Mouse (Mus musculus): ENCODE results near the gene Slc8a1.

The Slc8a1 gene

DNA sequence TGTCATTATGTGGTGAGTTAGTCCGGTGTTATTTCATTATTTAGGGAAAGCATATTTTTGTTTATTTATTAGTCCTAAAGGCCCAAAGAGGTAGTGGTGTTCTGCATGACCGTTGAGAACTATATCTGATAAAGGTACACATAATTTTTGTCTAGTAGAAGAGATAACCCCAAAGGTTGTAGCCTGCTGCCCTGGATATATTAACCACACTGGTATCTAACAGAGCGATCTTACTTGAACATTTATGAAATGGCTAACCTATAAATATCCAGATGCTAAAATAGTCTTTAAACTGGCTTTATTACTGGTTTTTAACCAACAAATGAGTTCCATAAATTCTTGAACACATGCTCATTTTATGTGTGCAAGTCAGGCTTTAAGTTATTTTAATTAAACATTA, 161.3 kb downstream of the Slc8a1 start:
- no peak for DNase-seq (ENCODE audit: low read depth, low spot score)

DNA sequence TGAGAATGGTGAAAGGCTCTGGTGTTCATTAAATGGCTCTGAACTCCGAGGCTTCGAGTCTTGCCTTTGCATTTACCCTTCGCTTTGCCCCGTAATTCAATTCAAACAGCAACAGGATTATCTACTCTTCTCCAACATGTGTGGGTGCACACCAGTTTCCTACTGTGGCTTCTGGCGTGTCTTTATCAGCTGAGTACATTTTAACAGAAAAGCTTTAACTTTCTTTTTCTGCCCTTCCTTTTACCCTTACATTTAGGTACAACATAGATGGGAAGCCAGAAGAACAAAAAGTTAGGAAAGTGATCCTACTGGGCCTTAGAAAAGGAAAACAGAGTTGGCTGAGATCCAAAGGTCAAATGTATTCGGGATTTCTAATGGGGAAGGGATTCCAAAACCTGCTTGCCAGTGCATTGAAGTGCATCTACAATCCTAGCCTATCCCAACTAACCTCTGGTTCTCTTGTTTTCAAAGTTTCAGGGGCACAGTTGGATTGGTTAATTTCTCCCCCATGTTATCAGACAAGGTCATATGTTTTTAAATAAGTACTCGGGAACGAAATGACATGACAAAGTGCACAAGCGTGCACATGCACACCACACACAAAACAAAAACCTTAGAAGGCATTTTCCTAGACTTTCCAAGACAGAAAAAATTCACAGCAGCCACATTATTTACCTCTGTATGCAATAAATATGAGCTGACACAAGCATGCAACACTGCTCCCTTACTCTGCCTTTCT, 172.4 kb downstream of the Slc8a1 start:
- DNase-seq (ENCODE audit: low read depth, low spot score), result no peak

DNA sequence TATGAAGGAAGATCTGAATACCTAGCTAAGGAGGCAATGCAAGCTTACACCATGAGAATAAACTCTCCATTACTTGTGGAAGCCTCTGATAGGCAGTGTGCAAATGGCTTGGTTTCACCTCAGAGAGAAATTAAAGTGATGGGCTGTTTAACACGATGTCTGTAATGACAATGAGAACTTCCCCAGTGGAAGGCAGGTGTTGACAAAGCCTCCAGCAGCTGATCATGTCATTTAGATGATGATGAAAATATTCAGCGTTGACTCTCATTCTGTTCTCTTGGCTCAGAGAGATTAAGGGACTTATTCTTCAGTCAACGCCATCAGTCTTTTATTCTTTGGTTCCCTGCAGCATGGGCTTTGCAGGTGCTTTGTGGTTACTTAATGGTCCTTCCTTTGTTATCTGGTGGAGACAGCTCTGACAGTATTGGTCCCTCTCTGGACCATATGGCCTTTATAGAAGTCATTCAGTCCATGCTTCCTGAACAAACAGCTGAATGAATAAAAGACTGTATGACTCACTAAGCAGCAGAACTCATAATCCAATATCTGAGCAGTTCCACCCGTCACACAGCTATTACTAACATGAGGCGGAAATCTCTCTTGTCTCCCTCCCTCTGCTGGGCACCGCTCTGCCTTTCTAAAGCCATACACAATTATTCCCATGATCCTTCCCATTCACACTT, 184.0 kb downstream of the Slc8a1 start:
- DNase-seq (ENCODE audit: low read depth, low spot score), result no peak

DNA sequence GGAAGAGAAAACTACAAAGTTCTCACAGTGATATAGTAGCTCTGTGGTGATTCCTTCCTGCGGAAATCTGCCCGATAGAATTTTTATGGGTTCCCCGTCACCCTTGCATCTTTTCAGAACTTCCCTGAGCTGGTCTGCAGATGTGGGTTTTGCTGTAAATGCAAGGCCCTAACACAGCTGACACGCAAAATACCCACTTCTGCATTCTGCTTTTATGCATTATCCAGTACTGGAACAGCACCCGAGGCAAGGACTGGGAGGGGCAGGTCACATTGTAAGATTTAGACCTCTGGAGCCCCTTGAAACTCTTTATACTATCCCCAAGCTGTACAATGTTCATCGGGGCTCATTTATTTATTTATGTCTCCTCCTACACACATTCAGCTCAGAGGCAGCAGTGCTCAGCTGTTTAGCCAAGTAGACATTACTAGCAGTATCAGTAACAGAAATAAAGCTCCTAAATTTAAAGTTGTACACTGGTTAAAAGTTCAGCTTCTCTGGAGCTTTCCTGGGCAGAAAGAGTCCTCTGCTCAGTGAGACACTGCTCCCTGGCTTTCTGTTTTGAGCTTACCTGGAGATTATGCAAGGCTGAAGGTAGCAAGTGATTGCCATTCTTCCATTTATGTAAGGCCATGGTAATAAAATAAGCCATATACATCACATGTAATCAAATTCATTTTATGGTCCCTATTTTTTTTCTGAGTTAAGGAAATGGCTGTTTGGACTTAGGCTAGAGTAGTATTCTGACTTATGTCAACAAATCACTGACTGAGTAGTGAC, 186.1 kb downstream of the Slc8a1 start:
- DNase-seq (ENCODE audit: low read depth, low spot score), result no peak

DNA sequence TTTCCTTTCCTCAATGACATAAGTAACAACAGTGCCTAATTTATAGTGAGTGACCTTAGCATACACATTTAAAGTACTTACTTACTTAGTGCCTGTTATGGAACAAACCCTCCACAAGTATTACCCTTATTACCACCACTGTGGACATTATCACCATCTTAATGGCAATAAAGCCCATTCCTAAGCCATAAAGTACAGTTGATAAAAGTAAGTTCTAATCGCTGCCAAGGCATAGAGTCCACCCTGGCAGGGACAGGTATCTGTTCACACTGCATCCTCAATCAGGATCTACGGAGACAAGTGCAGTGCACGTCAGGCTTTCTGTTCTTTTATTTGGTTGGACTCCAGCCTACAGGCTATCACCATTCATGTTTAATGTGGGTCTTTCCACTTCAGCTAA, 187.3 kb downstream of the Slc8a1 start:
- DNase-seq (ENCODE audit: low read depth, low spot score), result no peak

DNA sequence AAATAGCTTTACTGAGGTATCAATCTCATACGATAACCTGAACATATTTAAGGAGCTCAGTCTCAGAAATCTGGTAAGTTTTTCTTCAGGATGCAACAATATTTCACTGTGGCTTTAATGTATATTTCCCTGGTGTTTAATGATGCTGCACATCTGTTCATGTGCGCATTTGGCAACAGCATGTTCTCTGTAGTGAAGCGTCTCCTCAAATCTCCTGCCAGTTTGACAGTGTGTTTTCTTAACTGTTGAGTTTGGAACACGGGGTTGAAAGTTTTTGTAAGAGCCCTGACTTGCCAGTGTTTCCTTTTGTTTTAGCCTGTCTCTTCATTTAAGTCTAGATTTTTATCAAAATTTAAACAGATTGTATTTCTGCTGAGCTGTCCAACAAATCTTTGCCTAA, 190.2 kb downstream of the Slc8a1 start:
- no peak for DNase-seq (ENCODE audit: low read depth, low spot score)

DNA sequence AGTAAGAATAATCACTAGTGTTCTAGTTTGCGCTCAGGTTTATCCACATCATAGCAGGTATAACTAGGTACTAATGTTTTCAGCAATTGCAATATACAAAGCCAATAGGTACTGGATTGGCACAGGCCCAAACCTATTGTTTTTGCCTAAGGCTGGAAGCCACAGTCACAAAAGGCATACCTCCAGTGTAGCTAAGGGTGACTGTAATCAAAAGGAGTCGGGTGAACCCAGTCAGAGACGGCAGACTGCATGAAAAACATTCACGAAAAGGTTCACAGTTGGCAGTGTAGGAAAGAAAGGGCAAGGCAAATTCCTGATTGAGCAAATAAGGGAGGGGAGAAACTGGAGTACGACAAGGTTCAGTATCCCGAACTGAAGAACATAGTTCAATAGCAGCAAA, 191.7 kb downstream of the Slc8a1 start:
- DNase-seq (ENCODE audit: low read depth, low spot score), result no peak

DNA sequence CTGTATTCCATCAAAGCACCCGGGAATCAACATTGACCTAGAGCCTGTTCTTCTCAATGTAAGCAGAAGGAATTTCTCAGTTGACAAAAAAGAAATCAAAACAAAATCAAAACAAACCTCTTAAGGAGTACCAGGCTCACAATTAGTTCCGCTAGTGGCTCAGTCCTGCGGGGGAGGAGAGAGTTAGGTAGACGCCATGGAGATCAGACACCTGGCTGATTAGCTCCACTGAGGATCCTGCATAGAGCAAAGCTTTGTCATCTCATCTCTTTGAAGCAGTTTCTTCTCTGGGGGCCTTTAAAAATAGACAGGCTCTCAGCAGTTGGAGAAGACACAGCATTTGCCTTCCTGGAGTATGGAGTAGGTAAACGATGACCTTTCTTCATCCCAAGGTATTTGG, 192.2 kb downstream of the Slc8a1 start:
- no peak for DNase-seq (ENCODE audit: low read depth, low spot score)

DNA sequence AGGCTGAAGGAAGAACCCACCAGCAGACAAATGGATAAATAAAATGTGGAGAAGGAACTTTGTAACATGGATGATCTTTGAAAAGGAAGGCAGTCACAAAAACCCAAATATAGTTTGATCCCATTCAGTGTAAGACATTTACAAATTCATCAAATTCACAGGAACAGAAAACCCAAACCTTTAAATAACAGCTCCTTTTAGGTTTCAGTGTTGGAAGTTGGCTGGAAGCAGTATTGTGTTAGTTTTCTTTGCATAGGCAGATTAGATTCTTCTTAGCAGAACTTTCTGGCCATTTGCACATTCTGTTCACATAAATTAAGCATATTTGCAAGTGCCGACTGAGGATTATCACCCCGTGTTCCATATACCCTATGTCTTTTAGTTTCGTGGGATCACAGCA, 193.3 kb downstream of the Slc8a1 start:
- DNase-seq (ENCODE audit: low read depth, low spot score), result no peak

DNA sequence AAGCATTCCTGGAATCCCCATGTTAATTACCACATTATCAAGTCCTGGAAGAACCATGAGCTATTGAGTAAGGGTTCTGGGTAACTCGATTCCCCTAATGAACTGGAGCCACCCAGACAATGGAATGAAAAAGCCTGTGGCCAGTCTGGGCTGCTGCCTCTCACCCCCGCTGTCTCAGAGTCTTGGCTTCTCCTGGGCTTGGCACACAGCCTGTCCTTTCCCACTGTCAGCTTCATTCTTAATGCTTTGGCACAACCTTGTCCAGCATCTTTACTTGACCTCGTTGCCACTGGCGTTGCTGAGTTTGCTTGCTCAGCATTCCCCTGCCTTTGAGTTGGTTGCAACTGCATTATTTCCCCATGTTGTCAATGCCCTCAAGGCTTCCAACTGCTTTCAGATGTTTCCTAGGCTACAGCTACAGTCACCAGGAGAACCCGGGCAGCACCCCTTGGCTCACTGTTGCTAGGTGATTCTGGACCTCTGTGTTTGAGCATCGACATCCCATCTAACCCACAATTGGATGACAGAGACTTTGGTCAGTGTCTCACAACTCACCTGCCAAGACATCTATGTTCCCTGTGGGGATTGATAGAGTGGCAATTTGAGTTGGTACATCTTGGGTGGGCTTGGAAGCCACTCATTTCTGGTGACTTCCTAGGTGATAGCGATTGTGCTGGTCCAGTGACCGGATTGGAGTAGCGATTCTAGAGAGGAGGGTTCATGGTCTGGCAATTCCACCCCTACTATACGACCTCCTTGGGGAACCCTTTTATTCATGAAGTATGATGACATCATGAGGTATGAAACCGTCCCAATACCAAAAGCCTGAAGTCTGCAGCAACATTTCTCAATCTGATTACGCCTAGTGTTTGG, 195.6 kb downstream of the Slc8a1 start:
- no peak for DNase-seq (ENCODE audit: low read depth, low spot score)

DNA sequence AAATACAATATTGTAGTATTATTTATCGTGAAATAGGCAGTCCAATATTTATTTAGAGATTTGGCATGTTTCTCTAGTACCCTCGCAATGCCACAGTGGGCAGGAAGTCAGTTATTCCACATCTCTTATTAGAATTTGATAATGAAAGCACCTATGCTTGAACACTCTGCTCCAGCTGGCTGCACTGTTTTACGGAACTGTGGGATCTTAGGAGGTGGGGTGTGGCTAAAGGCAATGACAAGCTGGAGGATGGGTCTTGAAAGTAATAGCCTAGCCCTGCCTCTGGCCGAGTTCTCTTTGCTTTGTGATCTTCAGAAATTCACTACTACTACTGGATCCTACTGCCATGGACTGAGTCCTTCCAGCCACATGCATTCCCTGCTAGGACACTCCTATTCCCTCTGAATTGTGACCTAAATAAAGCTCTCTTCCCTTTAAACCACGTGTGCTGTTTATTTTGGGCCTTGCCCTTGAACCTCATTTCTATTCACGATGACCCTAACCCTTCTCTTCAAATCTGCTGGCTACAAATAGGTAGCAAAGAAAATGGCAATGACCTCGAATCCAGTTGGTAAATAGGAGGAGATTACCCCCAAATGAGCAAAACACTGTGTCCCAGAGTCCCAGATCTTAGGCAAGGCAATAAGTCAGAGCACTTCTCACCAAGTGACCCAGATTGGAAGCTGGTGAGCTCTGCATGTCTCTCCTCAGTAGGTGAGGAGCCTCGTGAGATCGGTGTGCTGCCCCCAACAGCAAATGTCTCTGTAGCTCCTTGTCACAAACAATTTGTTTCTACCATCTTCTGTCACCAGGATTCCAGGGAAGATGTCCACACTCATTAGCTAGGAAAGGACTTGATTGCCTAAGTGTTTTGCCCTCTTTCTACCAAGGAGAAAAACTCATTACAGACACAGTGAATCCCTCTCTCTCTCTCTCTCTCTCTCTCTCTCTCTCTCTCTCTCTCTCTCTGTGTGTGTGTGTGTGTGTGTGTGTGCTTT, 199.7 kb downstream of the Slc8a1 start:
- DNase-seq (ENCODE audit: low read depth, low spot score), result no peak

DNA sequence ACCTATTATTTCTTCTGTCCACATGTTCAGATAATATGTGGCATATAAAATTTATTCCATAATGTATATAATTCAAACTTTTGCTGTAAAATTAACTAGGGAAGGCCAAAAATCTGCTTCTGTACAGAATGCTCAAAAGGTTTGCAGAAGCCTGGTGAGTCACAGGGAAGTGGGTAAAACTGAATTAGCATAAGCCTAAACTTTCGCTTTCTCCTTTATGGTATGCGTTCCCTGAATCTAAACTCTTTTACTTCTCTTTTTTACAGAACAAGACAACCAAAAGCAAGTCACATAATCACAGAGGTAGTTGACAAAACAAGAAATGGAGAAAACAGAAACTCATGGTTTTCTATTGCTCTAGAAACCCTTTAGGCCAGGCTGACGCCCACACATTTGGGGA, 202.1 kb downstream of the Slc8a1 start:
- no peak for DNase-seq (ENCODE audit: low read depth, low spot score)

DNA sequence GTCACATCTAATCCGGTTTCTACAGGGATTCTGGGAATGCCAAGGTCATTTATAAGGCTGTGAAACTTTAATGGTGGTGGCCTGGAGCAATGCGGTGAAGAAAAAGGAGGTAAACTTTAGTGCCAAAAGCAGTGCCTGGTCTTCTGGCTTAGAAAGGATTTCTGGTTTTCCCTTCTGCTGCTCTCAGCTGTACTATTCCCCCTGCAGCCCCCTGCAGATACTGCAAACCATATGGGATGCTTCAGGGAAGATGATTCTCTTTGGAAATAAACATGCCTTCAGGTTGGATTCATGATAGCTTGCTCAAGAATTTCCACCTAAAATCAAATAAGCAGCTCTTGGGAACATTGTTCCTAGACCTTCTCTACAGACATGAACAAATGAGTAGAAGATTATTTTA, 208.3 kb downstream of the Slc8a1 start:
- peak; percentile 49 for DNase-seq (ENCODE audit: low read depth, low spot score)

DNA sequence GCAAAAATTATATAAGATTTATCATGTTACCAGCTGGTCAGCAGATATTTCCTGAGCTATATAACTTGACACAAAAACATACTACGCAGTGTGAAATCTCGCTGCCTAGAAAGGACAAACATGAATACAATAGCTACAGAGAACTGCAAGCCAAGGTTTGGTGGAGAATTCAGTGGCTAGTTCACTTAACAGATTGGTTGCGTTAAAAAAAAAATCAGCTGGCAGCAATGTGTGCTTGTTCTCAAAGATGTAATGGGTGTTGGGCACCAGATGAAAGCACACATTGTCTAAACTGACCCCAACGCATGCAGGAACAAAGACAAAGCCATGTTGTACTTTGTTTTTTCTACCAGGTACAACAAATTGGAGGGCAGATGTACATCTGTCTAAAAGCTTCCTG, 209.2 kb downstream of the Slc8a1 start:
- DNase-seq (ENCODE audit: low read depth, low spot score), result no peak

DNA sequence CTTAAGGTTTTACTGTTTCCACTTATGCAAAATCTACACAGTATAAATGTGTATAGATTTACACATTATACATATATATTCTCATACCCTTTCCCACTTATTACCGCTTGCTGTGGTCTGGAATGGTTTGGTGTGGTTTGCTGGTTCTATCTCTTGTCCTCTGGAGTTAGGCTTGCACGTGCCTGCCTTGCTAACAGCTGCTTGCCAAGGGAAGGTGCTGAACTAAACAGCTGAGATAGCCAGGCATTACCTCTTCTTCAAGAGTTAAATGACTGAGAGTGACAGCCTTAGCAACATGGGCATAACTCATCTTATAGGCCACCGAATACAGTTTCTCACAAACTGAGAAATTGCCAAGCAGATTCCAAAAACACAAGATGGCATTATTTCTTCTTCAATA, 211.7 kb downstream of the Slc8a1 start:
- no peak for DNase-seq (ENCODE audit: low read depth, low spot score)

DNA sequence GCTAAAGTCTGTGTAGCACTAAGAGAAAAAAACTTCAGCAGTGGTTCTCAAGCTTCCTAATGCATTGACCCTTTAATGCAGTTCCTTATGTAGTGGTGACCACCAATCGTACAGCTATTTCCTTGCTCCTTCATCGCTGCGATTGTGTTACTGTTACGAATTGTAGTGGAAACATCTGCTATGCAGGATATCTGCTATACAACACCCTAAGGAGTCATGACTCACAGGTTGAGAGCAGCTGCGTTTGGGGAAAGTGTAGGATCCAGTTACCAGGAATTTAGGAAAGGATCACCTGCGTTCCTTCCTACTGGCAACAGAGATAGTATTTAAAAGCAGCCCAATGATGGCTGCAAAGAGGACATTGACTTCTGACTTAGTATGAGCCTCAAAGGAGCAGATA, 213.4 kb downstream of the Slc8a1 start:
- peak; percentile 39 for DNase-seq (ENCODE audit: low read depth, low spot score)

DNA sequence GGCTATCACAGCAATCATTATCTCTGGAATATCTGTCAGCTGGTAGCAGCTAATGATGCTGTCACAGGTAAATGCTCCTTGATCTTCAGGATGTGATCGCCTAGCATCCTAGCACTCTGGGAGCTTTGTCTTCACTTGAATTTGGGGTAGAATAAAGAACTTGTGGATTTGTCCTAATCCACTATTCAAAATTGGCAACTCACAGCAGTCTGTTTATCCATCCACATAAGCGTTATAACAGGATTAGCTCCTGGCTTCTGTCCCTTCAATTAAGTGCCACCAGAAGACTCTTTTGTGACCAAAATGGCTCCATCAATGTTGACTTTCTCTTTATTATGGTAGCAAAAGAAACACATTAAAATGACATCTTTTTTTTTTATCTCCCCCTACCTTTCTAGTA, 214.2 kb downstream of the Slc8a1 start:
- no peak for DNase-seq (ENCODE audit: low read depth, low spot score)

DNA sequence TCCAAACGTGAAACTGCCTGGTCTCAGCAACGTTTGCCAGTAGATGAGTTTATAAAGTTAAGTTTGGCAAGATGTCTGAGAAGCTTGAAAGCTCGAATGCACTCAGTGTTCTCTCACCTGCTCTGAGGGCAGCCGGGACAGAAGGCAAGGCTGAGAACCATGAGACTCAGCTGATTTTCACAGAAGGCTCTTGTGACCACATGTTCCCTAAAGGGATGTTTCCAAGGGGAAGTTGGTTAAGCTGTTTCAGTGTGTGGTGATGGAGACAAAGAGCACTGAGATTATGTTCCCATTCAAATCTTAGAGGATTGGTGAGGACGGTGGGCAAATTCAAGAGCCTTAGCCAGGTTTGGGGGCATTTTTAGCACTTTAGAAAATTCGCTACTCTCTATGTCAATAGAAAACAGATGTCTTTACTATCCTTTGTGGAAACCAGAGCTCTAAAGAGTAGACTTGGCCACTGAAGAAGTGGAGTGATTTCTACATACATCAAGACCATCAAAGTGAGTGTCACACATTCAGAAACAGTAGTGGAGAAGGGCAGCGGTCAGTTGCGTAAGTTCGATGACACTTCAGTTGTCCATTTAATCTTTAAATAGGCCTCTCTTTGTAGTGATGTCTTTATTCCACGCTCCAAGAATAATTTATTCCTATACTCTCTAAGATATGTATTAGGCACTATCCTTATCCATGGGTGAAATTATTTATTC, 219.7 kb downstream of the Slc8a1 start:
- no peak for DNase-seq (ENCODE audit: low read depth, low spot score)

DNA sequence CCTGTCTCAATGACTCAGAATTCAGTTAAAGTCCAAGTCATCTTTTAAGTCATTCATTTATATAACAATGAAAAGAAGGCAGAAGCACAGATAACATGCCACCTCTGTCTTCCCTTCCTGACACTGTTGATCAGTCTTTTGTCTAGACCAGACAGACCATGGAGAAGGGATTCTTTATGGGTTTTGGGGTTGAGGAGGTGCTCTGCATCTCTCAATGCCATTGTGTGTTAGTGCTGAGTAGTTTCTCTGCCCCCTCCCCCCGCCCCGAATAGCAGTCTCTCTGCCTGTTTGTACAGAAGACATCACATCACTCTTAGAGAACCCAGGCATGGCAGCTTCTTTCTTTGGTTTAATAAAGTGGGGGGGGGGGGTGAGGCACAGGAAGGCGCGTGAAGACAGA, 222.0 kb downstream of the Slc8a1 start:
- DNase-seq (ENCODE audit: low read depth, low spot score), result no peak

DNA sequence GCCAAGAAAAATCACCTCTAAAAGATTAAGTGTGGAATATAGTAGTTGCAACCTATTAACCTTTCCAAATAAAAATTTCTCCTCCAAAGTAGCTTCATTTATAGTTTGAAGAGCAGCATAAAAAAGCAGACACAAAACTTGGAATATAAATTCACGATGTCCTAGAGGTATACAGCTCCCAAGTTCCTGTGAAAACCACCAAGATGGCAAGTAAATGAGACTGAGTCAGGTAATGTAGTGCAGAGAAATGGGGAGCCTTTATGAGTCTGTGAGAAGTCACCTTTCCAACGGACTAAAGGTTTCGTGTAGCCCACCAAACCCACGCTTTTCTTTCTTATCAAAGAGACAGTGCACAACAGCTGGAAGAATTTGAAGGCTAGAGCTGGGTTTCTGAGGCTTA, 224.2 kb downstream of the Slc8a1 start:
- DNase-seq (ENCODE audit: low read depth, low spot score), result no peak
